Mouse (Mus musculus): ENCODE measurements around the gene Vmn1r166.
"Not testable (repeated sequence)": the region's sequence is repeated elsewhere in the genome, so short reads cannot be mapped to it uniquely, and the experiment has no call there.

Vmn1r166 gene

GRCm38 (mm10) chr7:23251582-23251981 lies at the start of gene Vmn1r166:
Gene Vmn1r166 (minus strand): TSS chr7:23251682.
- not testable (repeated sequence) for DNase-seq (ENCODE audit: low spot score in 2 of 2)

- not testable (repeated sequence) for DNase-seq (ENCODE audit: low spot score in 2 of 2)
Measured at GRCm38 (mm10) chr7:23300892-23301291, 49.4 kb upstream of the Vmn1r166 start, which contains the start of gene Nlrp4e. Gene Nlrp4e (plus strand): TSS chr7:23301192.

- not testable (repeated sequence) for DNase-seq (ENCODE audit: low spot score in 2 of 2)
Measured at GRCm38 (mm10) chr7:23278800-23279199, 27.3 kb upstream of the Vmn1r166 start, which contains the start of gene Gm6902. Gene Gm6902 (minus strand): TSS chr7:23278900.

GRCm38 (mm10) chr7:23217032-23217431 lies 34.5 kb downstream of the Vmn1r166 start, which contains the start of gene Vmn1r165:
Gene Vmn1r165 (plus strand): TSS chr7:23217332.
- not testable (repeated sequence) for DNase-seq (ENCODE audit: low spot score in 2 of 2)
